Mouse (Mus musculus) testis, adult 2 months (tissue): ENCODE results near the gene Tpx2. TPM values are rescaled to one million over a fixed set of nuclear protein-coding genes. Genes with fewer than 3 reads are reported as not detected.

Source experiments
- H3K27ac ChIP-seq: fragments of 200-500 bp; 2 replicates; pipeline ENCODE4 v1.5.1; 2012; ENCODE audit warnings: low read depth, low read length; ENCODE audit not compliant: control insufficient read depth, insufficient read depth
- H3K27me3 ChIP-seq: fragments of 200-500 bp; 2 replicates; pipeline ENCODE4 v1.6.1; 2012; ENCODE audit warnings: mild to moderate bottlenecking, low read length, moderate library complexity; ENCODE audit not compliant: control insufficient read depth, insufficient read depth
- H3K36me3 ChIP-seq: fragments of 200-500 bp; 2 replicates; pipeline ENCODE4 v1.6.1; 2012; ENCODE audit warnings: mild to moderate bottlenecking, low read length; ENCODE audit not compliant: control insufficient read depth, insufficient read depth
- H3K4me1 ChIP-seq: fragments of 200-500 bp; 2 replicates; pipeline ENCODE4 v1.6.1; 2012; ENCODE audit warnings: low read length; ENCODE audit not compliant: control insufficient read depth, insufficient read depth
- H3K4me3 ChIP-seq: fragments of 200-500 bp; 2 replicates; pipeline ENCODE4 v1.5.1; 2012; ENCODE audit warnings: low read depth, mild to moderate bottlenecking, low read length, moderate library complexity, mixed read lengths; ENCODE audit not compliant: control insufficient read depth
- CTCF ChIP-seq: fragments of 200-500 bp; IDR thresholded peaks from 2 replicates; pipeline ENCODE4 v1.5.1; 2012; ENCODE audit warnings: low read depth, mild to moderate bottlenecking, inconsistent platforms, low read length, moderate library complexity; ENCODE audit not compliant: control insufficient read depth, insufficient read depth, insufficient replicate concordance
- POLR2A ChIP-seq: fragments of 200-500 bp; IDR thresholded peaks from 2 replicates; pipeline ENCODE4 v1.6.1; 2012; ENCODE audit warnings: low read depth, mild to moderate bottlenecking, inconsistent platforms, low read length, moderate library complexity; ENCODE audit not compliant: control insufficient read depth
- polyA plus RNA-seq: library from polyadenylated mRNA; depleted of rRNA; stranded (reverse); fragments of >200 nt; gene quantifications from 2 replicates; pipeline ENCODE4 v1.2.3, GENCODE M21; 2012

Gene Tpx2
- polyA plus RNA-seq, 1 experiment, result 9.0 TPM

- Histone ChIP-seq H3K4me3 (no peak overlapping the region), H3K27ac (no peak overlapping the region), H3K4me1 (peaks cover 16% of the 10 kb centered on the region), H3K27me3 (no peaks in the 10 kb centered on the region), H3K36me3 (no peaks in the 10 kb centered on the region)
- TF ChIP-seq CTCF, result no peak
- no peak for TF ChIP-seq POLR2A
These were observed 68.3 kb downstream of the Tpx2 start for GRCm38 (mm10) chr2:152916111-152916510.

- no peaks in the 10 kb centered on the region for H3K36me3 ChIP-seq
- H3K4me3 ChIP-seq, result no peak overlapping the region
- peaks cover 11% of the 10 kb centered on the region for H3K4me1 ChIP-seq
- H3K27ac ChIP-seq, result no peak overlapping the region
- no peaks in the 10 kb centered on the region for H3K27me3 ChIP-seq
- TF ChIP-seq CTCF (no peak), POLR2A (no peak)
These were observed 69.9 kb downstream of the Tpx2 start for GRCm38 (mm10) chr2:152917671-152918070.

- Histone ChIP-seq H3K27ac (no peak overlapping the region), H3K4me3 (no peak overlapping the region)
- TF ChIP-seq CTCF (no peak), POLR2A (no peak)
These were observed 74.6 kb downstream of the Tpx2 start for GRCm38 (mm10) chr2:152922376-152922775.

GRCm38 (mm10) chr2:152923621-152924020 is 75.9 kb downstream of the Tpx2 start:
- TF ChIP-seq POLR2A (no peak), CTCF (no peak)
- H3K4me1 ChIP-seq, result peaks cover 6% of the 10 kb centered on the region; the same call in 1 of the 2 replicates
- H3K4me3 ChIP-seq, result no peak overlapping the region
- no peaks in the 10 kb centered on the region for H3K36me3 ChIP-seq
- no peaks in the 10 kb centered on the region for H3K27me3 ChIP-seq
- H3K27ac ChIP-seq, result no peak overlapping the region

More at GRCm38 (mm10) chr2:152922376-152922775, 74.6 kb downstream of the Tpx2 start:
- H3K4me1 ChIP-seq, result peaks cover 3% of the 10 kb centered on the region; the same call in 1 of the 2 replicates
- no peaks in the 10 kb centered on the region for H3K36me3 ChIP-seq
- H3K27me3 ChIP-seq, result no peaks in the 10 kb centered on the region

- peaks cover 6% of the 10 kb centered on the region; the same call in 1 of the 2 replicates for H3K4me1 ChIP-seq
- H3K4me3 ChIP-seq, result no peak overlapping the region
- no peak overlapping the region for H3K27ac ChIP-seq
- TF ChIP-seq POLR2A, result no peak
- TF ChIP-seq CTCF, result no peak
- H3K27me3 ChIP-seq, result no peaks in the 10 kb centered on the region
- H3K36me3 ChIP-seq, result no peaks in the 10 kb centered on the region
These were observed 76.4 kb downstream of the Tpx2 start for GRCm38 (mm10) chr2:152924128-152924527.

- Histone ChIP-seq H3K36me3 (no peaks in the 10 kb centered on the region), H3K4me3 (no peak overlapping the region), H3K27me3 (no peaks in the 10 kb centered on the region), H3K27ac (no peak overlapping the region), H3K4me1 (peaks cover 6% of the 10 kb centered on the region; the same call in 1 of the 2 replicates)
- TF ChIP-seq POLR2A, result no peak
- no peak for TF ChIP-seq CTCF
These were observed 76.8 kb downstream of the Tpx2 start for GRCm38 (mm10) chr2:152924543-152924942.

- Histone ChIP-seq H3K4me3 (no peak overlapping the region), H3K4me1 (peaks cover 6% of the 10 kb centered on the region; the same call in 1 of the 2 replicates), H3K27me3 (no peaks in the 10 kb centered on the region), H3K36me3 (no peaks in the 10 kb centered on the region), H3K27ac (peak overlapping the region; percentile 50; the same call in 1 of the 2 replicates)
- no peak for TF ChIP-seq POLR2A
- no peak for TF ChIP-seq CTCF
These were observed 77.6 kb downstream of the Tpx2 start for GRCm38 (mm10) chr2:152925189-152925872.
